Mouse (Mus musculus) embryonic fibroblast, embryonic 13.5 days (primary cell): ENCODE measurements at regions not wholly inside any gene's neighbourhood (a gene's known extent, or its start where the extent isn't known, plus 50 kb on each side); places are given as distances from the start of the nearest gene placed in this dataset.

Experiments
- CTCF ChIP-seq: IDR thresholded peaks from 2 replicates; pipeline ENCODE4 v1.5.1; 2011; ENCODE audit warnings: mild to moderate bottlenecking, control low read depth, low read length, moderate library complexity, borderline replicate concordance; ENCODE audit not compliant: insufficient read depth
- POLR2A ChIP-seq: IDR thresholded peaks from 2 replicates; pipeline ENCODE4 v1.6.1; 2011; ENCODE audit warnings: low read depth, mild to moderate bottlenecking, control low read depth, low read length, moderate library complexity

DNA sequence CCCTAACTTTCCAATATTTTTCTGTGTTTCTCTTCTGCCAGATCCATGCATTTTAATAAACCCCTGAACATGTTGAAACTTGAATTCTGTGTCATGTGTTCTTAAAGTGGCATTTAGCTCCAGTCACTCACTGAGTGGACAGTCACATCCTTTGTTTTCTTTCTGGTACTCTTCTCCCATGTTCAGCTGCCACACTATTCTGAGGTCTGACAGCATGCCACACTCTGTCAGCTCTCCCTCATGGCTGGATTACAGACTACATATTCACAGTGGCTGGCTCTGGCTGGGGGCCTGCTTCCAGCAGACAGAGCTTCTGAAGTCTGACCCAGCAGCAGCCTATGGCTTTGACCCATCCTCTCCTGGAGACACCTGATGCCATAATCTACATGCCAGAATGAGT lies 73.4 kb upstream of the Arhgap42 start:
- no peak for TF ChIP-seq POLR2A
- no peak for TF ChIP-seq CTCF
